Mouse (Mus musculus) ES-Bruce4 (cell line): Measurements from ENCODE around the gene 1700057G04Rik.

ENCODE experiments used
- CTCF ChIP-seq: IDR thresholded peaks from one replicate; pipeline ENCODE4 v1.8.1; 2011; ENCODE audit warnings: low read depth, low read length
- POLR2A ChIP-seq: IDR thresholded peaks from one replicate; pipeline ENCODE4 v1.8.1; 2011; ENCODE audit warnings: low read length; ENCODE audit not compliant: insufficient read depth

- TF ChIP-seq CTCF (no peak), POLR2A (no peak)
Measured at GRCm38 (mm10) chr9:92272650-92273049, 36.5 kb upstream of the 1700057G04Rik start.
